Mouse (Mus musculus): Measurements from ENCODE around the gene Maats1. TPM values are rescaled to one million over a fixed set of nuclear protein-coding genes. Genes with fewer than 3 reads are reported as not detected.

Maats1 gene
- polyA plus RNA-seq, 1 experiment from 2014 or later, result 2.0 TPM

DNA sequence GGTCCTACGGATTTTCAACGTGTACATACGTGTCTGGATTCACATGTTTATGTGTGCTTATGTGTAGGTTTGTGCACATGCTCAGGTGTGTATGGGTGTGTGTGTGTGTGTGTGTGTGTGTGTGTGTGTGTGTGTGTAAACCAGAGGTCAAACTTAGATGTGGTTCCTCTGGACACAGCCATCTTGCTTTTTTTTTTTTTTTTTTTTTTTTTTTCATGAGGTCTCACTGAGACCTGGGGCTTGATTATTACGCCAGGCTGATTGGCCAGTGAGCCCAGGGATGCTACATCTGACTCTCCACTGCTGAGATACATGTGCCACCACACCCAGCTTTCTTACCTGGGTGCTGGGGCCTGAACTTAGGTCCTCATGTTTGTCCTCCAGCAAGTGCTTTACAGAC lies 22.9 kb downstream of the Maats1 start:
- Histone ChIP-seq H3K36me3 (ENCODE audit: control insufficient read depth, insufficient read depth, low read length) (no peaks in the 10 kb centered on the region), H3K4me3 (ENCODE audit: low read depth, low read length) (no peak overlapping the region), H3K27ac (ENCODE audit: low read length) (no peak overlapping the region), H3K4me1 (ENCODE audit: control insufficient read depth, insufficient read depth, low read length) (no peaks in the 10 kb centered on the region), H3K9ac (ENCODE audit: low read depth, low read length) (no peak overlapping the region), H3K9me3 (replicated peaks; ENCODE audit: control insufficient read depth, low read length, poor library complexity, severe bottlenecking) (no peaks in the 10 kb centered on the region), H3K4me2 (ENCODE audit: low read length) (no peak overlapping the region), H3K27me3 (ENCODE audit: control insufficient read depth, insufficient read depth, low read depth, low read length) (no peaks in the 10 kb centered on the region)
- no peak for ATAC-seq
- 97% methylated on average over 4 of the region's 4 CpGs for WGBS

DNA sequence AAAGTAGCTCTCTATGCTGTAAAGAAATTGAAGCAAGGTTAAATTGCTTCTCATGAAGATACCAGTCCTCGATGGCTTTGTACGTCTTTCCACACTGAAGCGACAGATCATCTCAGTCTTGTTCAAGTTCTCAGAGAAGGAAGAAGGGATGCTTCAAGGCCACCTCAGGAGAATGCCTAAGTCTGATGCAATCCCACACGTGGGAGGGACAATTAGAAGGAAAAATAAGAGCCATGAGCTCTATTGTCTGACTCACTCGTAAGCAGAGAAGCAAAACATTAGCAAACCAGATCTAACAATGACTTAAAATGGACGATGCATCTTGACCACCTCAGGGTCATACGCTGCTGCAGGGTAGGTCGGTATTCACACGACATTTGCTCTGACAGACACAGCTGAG lies 23.5 kb downstream of the Maats1 start:
- ATAC-seq, result no peak

DNA sequence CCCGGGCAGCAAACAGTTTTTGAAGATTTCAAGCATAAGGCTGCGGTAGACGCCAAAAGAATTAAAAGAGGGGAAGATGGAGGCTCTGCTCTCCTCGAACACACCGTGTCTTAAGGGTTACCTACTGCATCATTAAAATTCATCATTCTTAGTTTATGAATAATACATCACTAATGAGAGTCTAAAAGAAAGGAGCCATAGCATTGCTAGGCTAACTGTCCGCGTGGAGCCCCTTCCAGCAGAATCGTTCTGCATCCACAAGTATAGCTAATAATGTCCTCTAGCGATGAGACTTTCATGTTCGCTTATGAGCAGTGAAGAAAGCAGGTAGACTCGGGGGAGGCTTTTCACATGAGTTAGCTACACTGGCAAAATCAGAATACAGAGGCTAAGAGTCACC lies 33.7 kb downstream of the Maats1 start:
- no peak overlapping the region for H3K9ac ChIP-seq (ENCODE audit: low read depth, low read length)
- peak overlapping the region; percentile 60; the same call in 1 of the 2 replicates for H3K27ac ChIP-seq (ENCODE audit: low read length)
- no peaks in the 10 kb centered on the region; the same call in 1 of the 2 replicates for H3K9me3 ChIP-seq (replicated peaks; ENCODE audit: control insufficient read depth, low read length, poor library complexity, severe bottlenecking)
- peak; percentile 79 for ATAC-seq
- H3K4me2 ChIP-seq (ENCODE audit: low read length), result peak overlapping the region; percentile 36
- WGBS, result 39% methylated on average over 11 of the region's 11 CpGs
- peaks cover 11% of the 10 kb centered on the region for H3K4me1 ChIP-seq (ENCODE audit: control insufficient read depth, insufficient read depth, low read length)
- no peak overlapping the region; the same call in 1 of the 2 replicates for H3K4me3 ChIP-seq (ENCODE audit: low read depth, low read length)
- H3K36me3 ChIP-seq (ENCODE audit: control insufficient read depth, insufficient read depth, low read length), result no peaks in the 10 kb centered on the region
- no peaks in the 10 kb centered on the region for H3K27me3 ChIP-seq (ENCODE audit: control insufficient read depth, insufficient read depth, low read depth, low read length)

More for the DNA sequence above, 23.5 kb downstream of the Maats1 start:
- no peaks in the 10 kb centered on the region for H3K36me3 ChIP-seq (ENCODE audit: control insufficient read depth, insufficient read depth, low read length)
- H3K9me3 ChIP-seq (replicated peaks; ENCODE audit: control insufficient read depth, low read length, poor library complexity, severe bottlenecking), result no peaks in the 10 kb centered on the region
- no peaks in the 10 kb centered on the region for H3K27me3 ChIP-seq (ENCODE audit: control insufficient read depth, insufficient read depth, low read depth, low read length)
- no peak overlapping the region for H3K4me2 ChIP-seq (ENCODE audit: low read length)
- no peak overlapping the region for H3K27ac ChIP-seq (ENCODE audit: low read length)
- no peak overlapping the region for H3K9ac ChIP-seq (ENCODE audit: low read depth, low read length)
- H3K4me3 ChIP-seq (ENCODE audit: low read depth, low read length), result no peak overlapping the region
- 78% methylated on average over 9 of the region's 9 CpGs for WGBS
- H3K4me1 ChIP-seq (ENCODE audit: control insufficient read depth, insufficient read depth, low read length), result no peaks in the 10 kb centered on the region

DNA sequence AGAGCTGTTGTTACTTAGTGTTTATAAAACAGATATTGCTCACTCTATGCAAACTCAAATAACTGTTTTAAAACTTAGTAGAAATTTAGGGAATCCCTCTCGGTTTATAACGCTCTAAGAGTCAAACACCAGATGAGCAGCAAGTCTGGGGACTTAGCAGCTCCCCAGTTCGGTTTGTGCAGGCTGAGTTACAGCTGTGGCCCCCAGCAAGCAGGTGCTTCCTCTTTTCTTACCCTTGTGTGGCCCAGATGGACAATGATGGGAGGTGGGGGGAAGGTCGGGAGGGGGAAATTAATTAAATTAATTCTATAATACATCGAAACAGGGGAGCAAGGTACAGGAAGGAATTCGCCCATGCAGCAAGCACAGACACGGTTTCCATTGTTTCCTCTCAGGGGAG lies 34.3 kb downstream of the Maats1 start:
- 0 out of 2 replicates have a peak overlapping the region, but pooled peaks have one; percentile 44 for H3K9ac ChIP-seq (ENCODE audit: low read depth, low read length)
- no peak overlapping the region for H3K4me3 ChIP-seq (ENCODE audit: low read depth, low read length)
- H3K27ac ChIP-seq (ENCODE audit: low read length), result peak overlapping the region; percentile 60
- peaks cover 11% of the 10 kb centered on the region for H3K4me1 ChIP-seq (ENCODE audit: control insufficient read depth, insufficient read depth, low read length)
- no peak for ATAC-seq
- peak overlapping the region; percentile 36 for H3K4me2 ChIP-seq (ENCODE audit: low read length)
- no peaks in the 10 kb centered on the region for H3K27me3 ChIP-seq (ENCODE audit: control insufficient read depth, insufficient read depth, low read depth, low read length)
- WGBS, result 29% methylated on average over 7 of the region's 7 CpGs
- no peaks in the 10 kb centered on the region for H3K36me3 ChIP-seq (ENCODE audit: control insufficient read depth, insufficient read depth, low read length)
- no peaks in the 10 kb centered on the region; the same call in 1 of the 2 replicates for H3K9me3 ChIP-seq (replicated peaks; ENCODE audit: control insufficient read depth, low read length, poor library complexity, severe bottlenecking)

DNA sequence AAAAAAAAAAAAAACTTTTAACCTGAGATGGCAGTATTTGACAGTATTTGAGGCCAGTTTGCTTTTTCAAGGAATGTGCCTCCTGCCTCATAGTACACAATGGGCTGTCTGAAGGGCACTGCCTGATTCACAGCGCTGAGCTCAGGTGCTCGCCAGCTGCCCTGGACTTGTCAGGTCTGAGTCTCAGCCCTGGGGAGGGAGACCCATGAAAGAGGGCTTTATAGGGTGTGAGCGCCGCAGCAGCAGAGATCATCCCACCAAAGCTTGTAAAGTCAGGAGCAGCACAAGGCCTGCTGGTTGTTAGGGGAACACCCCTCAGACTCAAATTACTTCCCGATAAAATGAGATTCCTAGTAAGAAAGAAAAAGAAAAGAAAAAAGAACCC lies 34.7 kb downstream of the Maats1 start:
- WGBS, result 25% methylated on average over 5 of the region's 5 CpGs
- Histone ChIP-seq H3K4me2 (ENCODE audit: low read length) (no peak overlapping the region), H3K4me3 (ENCODE audit: low read depth, low read length) (no peak overlapping the region), H3K9ac (ENCODE audit: low read depth, low read length) (no peak overlapping the region), H3K9me3 (replicated peaks; ENCODE audit: control insufficient read depth, low read length, poor library complexity, severe bottlenecking) (no peaks in the 10 kb centered on the region; the same call in 1 of the 2 replicates), H3K27ac (ENCODE audit: low read length) (peak overlapping the region; percentile 32; the same call in 1 of the 2 replicates), H3K27me3 (ENCODE audit: control insufficient read depth, insufficient read depth, low read depth, low read length) (no peaks in the 10 kb centered on the region), H3K36me3 (ENCODE audit: control insufficient read depth, insufficient read depth, low read length) (no peaks in the 10 kb centered on the region), H3K4me1 (ENCODE audit: control insufficient read depth, insufficient read depth, low read length) (peaks cover 11% of the 10 kb centered on the region)
- no peak for ATAC-seq

DNA sequence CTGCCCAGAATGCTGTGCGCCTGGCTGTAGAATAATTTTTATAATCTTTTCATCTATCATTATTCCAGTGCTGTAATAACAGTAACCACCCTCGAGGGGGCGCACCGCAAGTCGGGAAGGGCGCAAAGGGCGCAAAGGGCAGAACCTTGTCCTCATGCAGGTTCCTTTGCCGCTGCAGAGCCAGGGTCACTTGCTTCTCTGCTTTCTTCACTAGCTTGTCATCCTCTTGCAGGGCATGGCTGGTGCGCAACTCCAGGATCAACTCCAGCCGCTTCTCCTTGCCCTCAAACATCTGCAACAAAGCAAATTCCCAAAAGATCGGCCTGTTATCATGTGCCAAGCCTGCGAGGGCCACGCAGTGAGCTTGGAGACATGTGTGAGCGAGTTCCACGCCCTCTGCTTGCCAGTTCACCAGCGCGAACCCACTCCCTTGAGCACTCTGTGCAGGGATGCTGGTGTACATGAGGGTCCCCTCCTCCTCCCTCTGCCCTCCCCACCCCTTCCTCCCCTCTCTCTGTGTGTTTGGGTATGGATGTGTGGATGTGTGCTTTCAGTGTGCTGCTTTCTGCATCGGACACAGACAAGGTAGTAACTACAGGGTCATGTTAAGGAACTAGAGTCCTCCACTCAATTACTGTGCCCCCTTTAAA lies 35.2 kb downstream of the Maats1 start:
- Histone ChIP-seq H3K4me1 (ENCODE audit: control insufficient read depth, insufficient read depth, low read length) (peaks cover 11% of the 10 kb centered on the region), H3K4me2 (ENCODE audit: low read length) (no peak overlapping the region), H3K36me3 (ENCODE audit: control insufficient read depth, insufficient read depth, low read length) (no peaks in the 10 kb centered on the region), H3K27me3 (ENCODE audit: control insufficient read depth, insufficient read depth, low read depth, low read length) (no peaks in the 10 kb centered on the region), H3K4me3 (ENCODE audit: low read depth, low read length) (no peak overlapping the region), H3K9ac (ENCODE audit: low read depth, low read length) (no peak overlapping the region), H3K9me3 (replicated peaks; ENCODE audit: control insufficient read depth, low read length, poor library complexity, severe bottlenecking) (no peaks in the 10 kb centered on the region; the same call in 1 of the 2 replicates), H3K27ac (ENCODE audit: low read length) (0 out of 2 replicates have a peak overlapping the region, but pooled peaks have one; percentile 11)
- no peak for ATAC-seq
- 43% methylated on average over 18 of the region's 18 CpGs for WGBS

DNA sequence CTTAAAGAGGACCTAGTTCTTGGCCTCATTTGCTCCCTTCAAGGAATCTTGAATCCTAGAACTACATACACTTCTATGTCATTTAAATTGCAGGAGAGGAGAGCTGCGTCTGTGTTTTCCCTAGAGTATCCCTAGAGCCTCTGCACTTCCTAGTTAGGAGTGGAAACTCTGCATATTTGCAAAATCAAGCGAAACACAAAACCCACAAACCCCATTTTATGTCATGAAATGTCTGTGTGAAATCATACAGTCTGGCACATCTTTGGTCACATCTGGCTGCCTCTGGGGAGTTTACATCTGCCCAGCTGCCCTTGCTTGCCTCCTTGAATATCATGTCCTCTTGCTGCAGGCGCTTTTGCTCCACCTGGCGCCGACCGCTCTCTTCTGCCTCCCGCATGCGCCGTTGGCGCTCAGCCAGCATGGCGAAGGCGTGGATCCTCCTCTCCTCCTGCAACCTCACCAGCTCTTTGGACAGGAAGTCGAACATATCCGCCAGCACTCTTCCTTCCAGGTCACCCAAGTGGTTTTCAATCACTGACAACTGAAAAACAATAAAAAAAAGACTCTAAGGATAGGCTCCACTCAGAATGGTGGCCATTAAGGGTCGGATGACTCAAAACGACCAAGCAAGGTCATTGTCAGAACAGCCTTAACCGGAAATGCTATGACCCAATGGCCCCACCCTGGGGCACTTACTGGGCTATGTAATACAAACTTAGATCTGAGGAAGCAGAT lies 37.3 kb downstream of the Maats1 start:
- no peak overlapping the region for H3K4me3 ChIP-seq (ENCODE audit: low read depth, low read length)
- no peak for ATAC-seq
- WGBS, result 84% methylated on average over 17 of the region's 17 CpGs
- H3K4me1 ChIP-seq (ENCODE audit: control insufficient read depth, insufficient read depth, low read length), result peaks cover 11% of the 10 kb centered on the region
- no peak overlapping the region for H3K9ac ChIP-seq (ENCODE audit: low read depth, low read length)
- H3K36me3 ChIP-seq (ENCODE audit: control insufficient read depth, insufficient read depth, low read length), result no peaks in the 10 kb centered on the region
- H3K4me2 ChIP-seq (ENCODE audit: low read length), result no peak overlapping the region
- H3K27me3 ChIP-seq (ENCODE audit: control insufficient read depth, insufficient read depth, low read depth, low read length), result no peaks in the 10 kb centered on the region
- no peak overlapping the region for H3K27ac ChIP-seq (ENCODE audit: low read length)
- H3K9me3 ChIP-seq (replicated peaks; ENCODE audit: control insufficient read depth, low read length, poor library complexity, severe bottlenecking), result no peaks in the 10 kb centered on the region; the same call in 1 of the 2 replicates

DNA sequence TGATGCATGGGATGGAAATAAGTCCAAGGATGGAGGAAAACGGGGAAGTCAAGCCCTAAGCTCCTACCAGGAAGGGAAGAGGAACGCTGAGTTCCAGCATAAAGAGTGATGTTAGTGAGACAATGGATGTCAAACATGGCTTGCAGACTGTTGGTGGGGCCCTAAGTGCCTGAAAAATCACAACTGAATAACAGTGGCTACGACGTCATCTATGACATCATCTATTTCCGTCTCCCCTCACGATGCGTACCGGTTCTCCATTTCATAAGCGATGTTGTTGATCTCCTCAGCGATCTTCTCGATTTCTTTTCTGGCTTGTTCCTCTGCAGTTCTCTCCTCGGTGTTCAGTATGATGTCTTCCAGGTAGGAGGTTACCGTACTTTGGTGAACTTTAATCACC lies 39.6 kb downstream of the Maats1 start:
- Histone ChIP-seq H3K27me3 (ENCODE audit: control insufficient read depth, insufficient read depth, low read depth, low read length) (no peaks in the 10 kb centered on the region), H3K9me3 (replicated peaks; ENCODE audit: control insufficient read depth, low read length, poor library complexity, severe bottlenecking) (no peaks in the 10 kb centered on the region), H3K36me3 (ENCODE audit: control insufficient read depth, insufficient read depth, low read length) (no peaks in the 10 kb centered on the region), H3K4me1 (ENCODE audit: control insufficient read depth, insufficient read depth, low read length) (peaks cover 4% of the 10 kb centered on the region), H3K27ac (ENCODE audit: low read length) (no peak overlapping the region), H3K4me3 (ENCODE audit: low read depth, low read length) (no peak overlapping the region), H3K4me2 (ENCODE audit: low read length) (no peak overlapping the region), H3K9ac (ENCODE audit: low read depth, low read length) (no peak overlapping the region)
- 95% methylated on average over 13 of the region's 13 CpGs for WGBS
- no peak for ATAC-seq

DNA sequence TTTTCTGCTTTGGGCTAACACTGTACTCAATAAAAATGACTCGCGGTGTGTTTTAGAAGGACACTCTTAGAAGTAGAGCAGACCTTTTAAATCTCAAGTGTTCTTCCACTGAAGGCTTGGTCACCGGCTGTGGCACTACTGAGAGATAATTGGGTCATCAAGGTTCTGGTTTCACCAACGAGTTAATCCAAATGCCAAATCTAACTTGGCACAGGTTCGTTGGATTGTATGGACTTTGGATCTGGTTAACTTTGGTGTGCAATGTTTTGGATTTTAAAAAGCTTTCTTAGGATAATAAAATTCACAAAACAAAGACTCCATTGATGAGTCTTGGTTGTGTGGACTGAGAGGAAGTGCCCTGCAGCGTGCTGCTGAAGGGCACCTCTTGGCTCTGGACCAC lies 43.5 kb downstream of the Maats1 start:
- Histone ChIP-seq H3K9me3 (replicated peaks; ENCODE audit: control insufficient read depth, low read length, poor library complexity, severe bottlenecking) (no peaks in the 10 kb centered on the region), H3K36me3 (ENCODE audit: control insufficient read depth, insufficient read depth, low read length) (no peaks in the 10 kb centered on the region), H3K4me2 (ENCODE audit: low read length) (no peak overlapping the region), H3K27me3 (ENCODE audit: control insufficient read depth, insufficient read depth, low read depth, low read length) (no peaks in the 10 kb centered on the region), H3K4me1 (ENCODE audit: control insufficient read depth, insufficient read depth, low read length) (no peaks in the 10 kb centered on the region), H3K9ac (ENCODE audit: low read depth, low read length) (no peak overlapping the region), H3K27ac (ENCODE audit: low read length) (no peak overlapping the region), H3K4me3 (ENCODE audit: low read depth, low read length) (no peak overlapping the region)
- ATAC-seq, result no peak
- 91% methylated on average over 6 of the region's 6 CpGs for WGBS
